Mouse (Mus musculus) left cerebral cortex, adult 8-10 months (tissue): Measurements from ENCODE around the gene Thra. TPM values are rescaled to one million over a fixed set of nuclear protein-coding genes. Genes with fewer than 3 reads are reported as not detected.

Experiments
- DNase-seq, 2 experiments: peaks; one replicate each; pipeline ENCODE4 v3.0.0; 2022; ENCODE audit warnings: low spot score in 2 of 2
- total RNA-seq, 4 experiments: library from RNA; stranded (reverse); gene quantifications; 2 replicates each; pipeline ENCODE4 v1.2.4; 2022

The Thra gene
- total RNA-seq, 4 experiments from 2014 or later: 713 to 794 (median 760) TPM

DNA sequence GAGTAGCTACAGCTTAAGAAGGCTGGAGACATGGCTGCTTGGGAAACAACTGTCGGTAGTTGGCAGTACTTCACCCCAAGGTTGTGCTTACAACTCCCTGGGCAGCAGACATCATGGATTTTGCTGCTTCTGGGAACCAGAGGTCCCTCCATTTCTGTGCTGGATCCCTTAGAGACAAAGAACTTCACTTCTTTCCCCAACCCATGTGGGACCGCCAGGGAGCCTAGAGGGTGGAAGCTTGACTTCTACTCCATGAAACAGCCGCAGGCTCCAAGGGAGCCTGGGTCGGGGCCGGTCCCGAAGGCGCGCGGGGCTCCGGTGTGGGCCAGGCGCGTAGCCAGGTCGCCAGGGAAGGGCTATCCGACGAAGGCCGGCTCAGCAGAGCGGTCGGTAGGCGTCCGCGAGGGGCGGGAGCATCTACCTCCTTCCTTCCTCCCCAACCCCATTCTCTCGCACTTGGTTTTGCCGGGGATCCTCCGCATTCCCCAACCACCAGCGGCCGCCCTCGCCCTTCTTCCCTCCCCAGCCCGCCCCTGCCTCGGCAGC is 54.1 kb downstream of the Thra start:
- DNase-seq: peak; percentile 27 to 69

DNA sequence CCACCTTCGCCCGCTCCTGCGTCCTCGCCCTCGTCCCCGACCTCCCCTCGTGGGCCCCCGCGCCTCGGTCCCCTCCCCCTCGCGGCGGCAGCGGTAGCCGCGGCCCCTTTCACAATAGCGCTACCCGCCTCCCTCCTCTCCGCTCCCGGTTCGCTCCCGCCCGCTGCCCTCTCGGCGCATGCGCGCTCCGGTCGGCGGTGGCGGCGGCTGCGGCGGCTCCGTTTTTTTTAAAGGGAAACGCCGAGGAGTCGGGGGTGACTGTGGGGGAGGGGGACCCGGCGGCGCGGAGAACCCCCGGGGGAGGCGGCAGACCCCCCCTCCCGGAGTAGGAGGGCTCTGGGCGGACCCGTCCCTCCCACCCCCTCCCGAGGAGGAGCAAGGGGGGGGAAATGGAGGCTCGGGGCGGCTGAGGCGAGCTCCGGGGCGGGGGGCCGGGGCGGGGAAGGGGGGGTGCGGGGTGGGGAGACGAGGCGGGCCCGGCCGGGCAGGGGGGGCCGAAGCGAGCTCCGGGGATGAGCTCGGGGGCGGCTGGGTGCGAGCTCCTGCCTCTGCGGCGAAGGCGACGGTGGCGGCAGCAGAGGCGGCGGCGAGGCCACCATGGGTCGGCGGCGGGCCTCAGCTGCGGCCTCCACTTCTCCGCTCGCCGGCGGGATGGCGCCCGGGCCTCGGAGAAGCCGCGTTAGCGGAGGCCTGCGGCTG is 54.7 kb downstream of the Thra start, which contains the start of gene Msl1:
TSS of gene Msl1 (plus strand) at position 502 of the 699 bp plus-strand sequence.
- DNase-seq: peak in 1 of 2 experiments; percentile 83

DNA sequence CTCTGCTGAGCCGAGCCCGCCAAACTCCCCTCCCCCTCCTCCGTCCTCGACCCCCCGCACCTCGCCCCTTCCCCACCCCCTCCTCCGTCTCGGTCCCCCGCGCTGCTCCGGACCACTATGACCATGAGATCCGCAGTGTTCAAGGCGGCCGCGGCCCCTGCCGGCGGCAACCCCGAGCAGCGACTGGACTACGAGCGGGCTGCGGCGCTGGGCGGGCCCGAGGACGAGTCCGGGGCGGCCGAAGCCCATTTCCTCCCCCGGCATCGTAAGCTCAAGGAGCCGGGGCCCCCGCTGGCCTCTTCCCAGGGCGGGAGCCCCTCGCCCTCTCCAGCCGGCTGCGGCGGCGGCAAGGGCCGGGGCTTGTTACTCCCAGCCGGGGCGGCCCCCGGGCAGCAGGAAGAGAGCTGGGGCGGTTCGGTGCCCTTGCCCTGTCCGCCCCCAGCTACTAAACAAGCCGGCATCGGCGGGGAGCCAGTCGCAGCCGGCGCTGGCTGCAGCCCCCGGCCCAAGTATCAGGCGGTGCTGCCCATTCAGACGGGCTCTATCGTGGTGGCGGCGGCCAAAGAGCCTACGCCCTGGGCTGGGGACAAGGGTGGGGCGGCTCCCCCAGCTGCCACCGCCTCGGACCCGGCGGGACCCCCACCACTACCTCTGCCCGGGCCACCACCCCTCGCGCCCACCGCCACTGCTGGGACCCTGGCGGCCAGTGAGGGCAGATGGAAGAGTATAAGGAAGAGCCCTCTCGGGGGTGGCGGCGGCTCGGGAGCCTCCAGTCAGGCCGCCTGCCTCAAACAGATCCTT is 55.5 kb downstream of the Thra start:
- peak in 1 of 2 experiments; percentile 37 for DNase-seq

DNA sequence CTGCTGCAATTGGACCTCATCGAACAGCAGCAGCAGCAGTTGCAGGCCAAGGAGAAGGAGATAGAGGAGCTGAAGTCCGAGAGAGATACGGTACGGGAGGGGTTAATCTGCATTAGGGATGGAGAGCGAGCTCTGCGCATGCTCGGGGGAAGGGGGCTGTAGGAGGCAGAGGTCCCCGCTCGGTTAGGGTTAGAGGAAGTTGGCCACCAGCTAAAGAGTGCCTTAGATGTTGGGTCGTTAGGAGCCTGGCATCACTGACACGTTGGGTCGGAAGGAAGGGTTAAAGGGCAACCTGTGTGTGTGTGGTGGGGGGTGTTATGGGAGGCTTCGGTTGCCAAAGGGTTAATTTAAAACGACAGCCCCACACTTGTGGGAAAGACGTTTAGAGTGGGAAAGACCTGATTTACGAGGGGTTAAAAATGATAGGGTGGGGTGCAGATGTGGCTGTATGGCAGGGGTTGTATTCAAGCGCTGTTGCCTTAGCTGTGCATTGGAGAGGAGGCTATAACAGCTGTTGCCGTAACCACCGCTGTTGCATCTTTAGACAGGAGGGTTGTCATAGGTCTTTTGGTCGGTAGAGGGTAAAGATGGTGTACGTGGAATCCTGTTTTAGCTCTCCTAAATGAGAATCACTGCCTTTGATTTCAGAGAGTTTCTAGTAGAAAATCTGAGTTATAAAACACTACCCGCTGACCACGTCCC is 56.2 kb downstream of the Thra start:
- DNase-seq: peak; percentile 59 to 62

DNA sequence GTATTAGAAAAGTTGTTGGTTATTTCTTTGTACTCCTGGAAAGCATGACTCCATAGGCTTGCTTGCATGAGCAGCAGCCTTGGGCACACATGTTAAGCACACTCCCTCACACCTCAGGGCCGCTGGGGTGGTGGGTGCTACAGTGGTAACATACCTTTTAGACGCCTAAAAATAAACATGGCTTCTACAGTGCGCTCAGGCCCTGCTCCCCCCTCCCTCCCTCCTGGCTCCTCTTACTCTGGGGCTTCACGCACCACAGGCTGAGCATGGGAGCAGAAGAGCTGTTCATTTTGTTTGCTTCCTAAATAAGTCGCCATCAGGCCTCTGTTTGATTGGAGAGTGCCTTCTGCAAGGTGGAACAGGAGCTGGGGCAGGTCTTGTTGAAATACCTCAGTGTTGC is 56.9 kb downstream of the Thra start:
- no peak for DNase-seq

DNA sequence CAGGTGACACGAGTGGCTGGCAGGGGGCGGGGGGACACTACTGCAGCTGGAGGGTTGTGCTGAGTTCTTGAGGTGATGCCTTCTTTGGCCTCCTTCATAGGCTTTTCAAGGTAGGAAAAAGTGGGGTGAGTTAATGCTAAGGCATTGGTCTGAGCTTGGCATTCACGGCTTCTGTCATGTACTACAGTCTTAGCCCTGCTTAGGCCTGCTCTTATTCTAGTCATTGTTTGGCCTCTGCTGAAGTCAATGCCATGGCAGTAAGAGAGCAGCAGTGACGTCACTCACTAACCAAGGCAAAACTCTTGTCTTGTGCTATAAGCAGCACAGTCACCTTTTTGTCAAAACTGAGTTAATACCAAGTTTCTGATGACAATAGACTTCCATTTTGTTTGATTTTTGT is 57.5 kb downstream of the Thra start:
- DNase-seq: no peak

DNA sequence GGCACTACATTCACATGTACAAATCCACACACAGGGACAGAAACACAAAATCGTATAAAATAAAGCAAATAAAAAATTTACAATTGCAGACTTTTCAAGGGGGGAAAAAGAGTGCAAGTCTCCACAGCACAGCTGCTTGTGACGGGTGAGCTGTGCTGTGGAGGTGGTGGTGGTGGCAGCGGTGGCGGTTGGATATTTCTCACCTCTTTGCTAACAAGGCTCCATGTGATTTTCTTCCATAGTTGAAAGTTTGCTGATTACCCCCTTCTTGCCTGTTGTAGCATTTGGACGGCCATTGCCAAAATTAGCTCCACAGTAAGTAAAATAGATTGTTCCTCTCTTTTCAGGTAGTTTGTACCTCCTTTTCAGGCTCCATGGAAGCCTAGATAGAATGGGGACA is 64.2 kb downstream of the Thra start, which contains the start of gene Casc3:
TSS of gene Casc3 (plus strand) at position 301 of the 400 bp plus-strand sequence.
- no peak for DNase-seq

DNA sequence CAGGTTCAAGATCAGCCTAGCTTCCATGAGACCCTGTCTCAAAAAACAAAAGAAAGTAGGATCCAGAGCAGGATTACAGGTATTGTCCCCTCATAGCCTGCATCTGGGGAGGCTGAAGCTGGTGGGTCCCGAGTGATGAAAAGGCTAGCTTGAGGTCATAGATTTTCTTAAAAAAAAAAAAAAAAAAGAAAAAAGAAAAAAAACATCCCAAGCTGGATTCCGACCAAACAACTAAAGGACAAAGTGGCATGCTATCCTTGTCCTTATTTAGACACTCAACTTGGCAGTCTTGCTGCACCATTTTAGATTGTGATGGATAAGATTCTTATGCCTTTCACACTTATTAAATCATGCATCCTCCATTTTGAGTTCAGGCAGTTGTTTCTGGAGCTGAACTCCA is 68.0 kb downstream of the Thra start:
- DNase-seq: no peak

DNA sequence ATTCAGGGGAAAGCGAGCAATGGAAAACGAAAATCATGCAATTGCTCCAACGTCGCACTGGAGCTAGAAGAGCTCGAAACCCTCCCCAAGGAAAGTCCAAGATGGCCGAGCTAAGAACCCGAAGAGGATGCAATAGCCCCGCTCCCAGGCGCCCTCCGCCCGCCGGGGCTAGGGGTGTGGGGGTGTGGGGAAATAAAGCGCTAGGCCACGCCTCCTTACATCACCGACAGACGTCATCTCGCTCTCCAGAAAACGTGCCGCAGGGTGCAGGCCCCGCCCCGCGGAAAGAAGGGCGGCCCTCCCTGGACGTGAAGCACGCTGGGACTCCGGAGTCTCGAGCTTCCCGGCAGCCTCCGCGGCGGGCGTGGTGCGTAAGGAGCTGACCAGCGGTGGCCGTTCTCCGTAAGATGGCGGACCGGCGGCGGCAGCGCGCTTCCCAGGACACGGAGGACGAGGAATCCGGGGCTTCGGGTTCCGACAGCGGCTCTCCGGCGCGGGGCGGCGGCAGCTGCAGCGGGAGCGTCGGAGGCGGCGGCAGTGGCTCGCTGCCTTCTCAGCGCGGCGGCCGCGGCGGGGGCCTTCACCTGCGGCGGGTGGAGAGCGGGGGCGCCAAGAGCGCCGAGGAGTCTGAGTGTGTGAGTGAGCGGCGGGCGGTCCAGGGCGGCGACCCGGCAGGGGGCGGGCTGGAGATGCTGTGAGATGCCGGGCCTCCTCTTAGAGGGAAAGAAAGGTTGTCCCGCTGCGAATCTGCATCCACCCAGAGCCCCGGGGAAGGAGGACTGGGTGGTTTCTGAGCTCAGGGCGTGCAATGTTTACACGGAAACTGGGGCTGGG is 69.2 kb downstream of the Thra start:
- peak; percentile 98 to 99 for DNase-seq

DNA sequence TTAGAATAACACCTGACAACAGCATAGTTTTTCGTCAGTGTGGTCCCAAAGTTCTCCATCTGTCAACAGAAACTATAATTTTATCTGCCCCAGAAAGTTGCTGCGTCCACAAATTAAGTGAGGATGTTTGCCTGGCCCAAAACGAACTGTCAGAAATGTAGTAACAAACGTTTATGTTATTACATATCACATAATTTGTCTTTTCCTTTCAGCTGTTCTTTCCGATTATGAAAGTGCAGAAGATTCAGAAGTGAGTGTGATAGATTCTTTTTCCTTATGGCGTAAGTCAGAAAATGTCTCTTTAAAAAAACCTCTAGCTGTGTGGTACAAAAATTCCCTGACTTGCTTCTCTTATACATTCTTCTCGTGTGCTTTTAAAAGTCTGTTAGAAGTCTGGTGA is 70.2 kb downstream of the Thra start:
- no peak for DNase-seq

DNA sequence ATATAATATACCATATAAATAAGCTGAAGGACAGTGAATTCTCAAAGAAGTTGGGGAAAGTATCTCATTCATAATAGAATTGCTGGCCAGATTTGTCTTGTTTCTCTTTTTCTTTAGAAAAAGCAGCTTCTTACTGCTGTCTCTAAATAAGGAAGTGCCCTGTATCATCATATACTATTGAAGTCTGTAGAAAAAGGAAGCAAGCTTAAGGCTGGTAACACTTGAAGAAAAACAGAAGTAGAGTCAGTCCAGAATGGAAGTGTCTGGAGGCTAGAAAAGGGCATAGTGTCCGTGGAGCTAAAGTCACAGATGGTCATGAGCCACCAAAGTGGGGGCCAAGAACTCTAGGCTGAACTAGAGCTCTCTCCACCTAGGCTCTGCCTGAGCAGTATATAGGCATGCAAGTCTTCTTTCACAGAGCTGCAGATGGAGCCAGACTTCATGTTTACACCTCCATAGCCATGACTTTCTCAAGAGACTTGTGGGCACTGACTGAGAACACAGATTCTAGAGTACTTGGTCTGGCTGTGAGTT is 76.3 kb downstream of the Thra start:
- no peak for DNase-seq

Other genes starting within 250 kb of the Thra start
- gene Ikzf3, start 194.6 kb upstream of the Thra start, total RNA-seq: under 1 TPM; 0.23 to 0.76 (median 0.52) TPM
- not detected for gene Zpbp2, start 189.5 kb upstream of the Thra start, total RNA-seq
- 10 to 100 TPM; 43.6 to 47.0 (median 45.1) TPM for gene Ormdl3, start 153.3 kb upstream of the Thra start, total RNA-seq
- not detected for gene Lrrc3c, start 142.3 kb upstream of the Thra start, total RNA-seq
- 10 to 100 TPM; 11.8 to 14.5 (median 13.1) TPM for gene Gm12355, start 115.0 kb upstream of the Thra start, total RNA-seq
- under 1 TPM in 2 of 4 experiments, not detected in 2; 0.23 TPM for gene Gsdma3, start 114.3 kb upstream of the Thra start, total RNA-seq
- gene Gsdma2, start 93.9 kb upstream of the Thra start, total RNA-seq: not detected
- gene Gsdma, start 76.3 kb upstream of the Thra start, total RNA-seq: not detected
- gene Psmd3, start 58.1 kb upstream of the Thra start, total RNA-seq: 100 to 1,000 TPM; 129 to 137 (median 132) TPM
- gene Csf3, start 39.4 kb upstream of the Thra start, total RNA-seq: not detected
- gene Med24, start 11.2 kb upstream of the Thra start, total RNA-seq: 100 to 1,000 TPM; 109 to 128 (median 117) TPM
- gene Nr1d1, start 34.7 kb downstream of the Thra start, total RNA-seq: 100 to 1,000 TPM; 137 to 177 (median 145) TPM
- 100 to 1,000 TPM; 167 to 198 (median 186) TPM for gene Msl1, start 54.9 kb downstream of the Thra start, total RNA-seq
- 10 to 100 TPM; 53.6 to 57.8 (median 54.1) TPM for gene Casc3, start 64.3 kb downstream of the Thra start, total RNA-seq
- 100 to 1,000 TPM; 130 to 140 (median 139) TPM for gene Rapgefl1, start 96.1 kb downstream of the Thra start, total RNA-seq
- 10 to 100 TPM; 74.0 to 84.5 (median 81.5) TPM for gene Wipf2, start 123.0 kb downstream of the Thra start, total RNA-seq
- under 1 TPM; 0.15 to 0.91 (median 0.25) TPM for gene Cdc6, start 167.2 kb downstream of the Thra start, total RNA-seq
- gene Rara, start 187.2 kb downstream of the Thra start, total RNA-seq: 10 to 100 TPM; 11.1 to 11.7 (median 11.4) TPM
- gene Gjd3, start 242.4 kb downstream of the Thra start, total RNA-seq: 1 to 10 TPM; 1.2 to 1.8 (median 1.4) TPM